Mouse (Mus musculus): ENCODE results near the gene Brpf3.

- TF ChIP-seq CTCF (IDR thresholded peaks at IDR 0.05; ENCODE audit: borderline replicate concordance, insufficient read depth, low read depth, low read length): no peak
- no peak for TF ChIP-seq POLR2A (IDR thresholded peaks at IDR 0.05; ENCODE audit: borderline replicate concordance, insufficient read depth, low read length)
Measured at GRCm38 (mm10) chr17:28870435-28870834, 69.5 kb downstream of the Brpf3 start.
